In genomic region chr13:51198186-51198585, GRCm38 (mm10) we compare ENCODE assay signal across 7 mouse cellular contexts. TPM values are rescaled to one million over a fixed set of nuclear protein-coding genes. Genes with fewer than 3 reads are reported as not detected.
DNase-seq lines count a peak whose midpoint lies in the region.

No protein-coding gene starts in this region.

- peak; percentile 34 for DNase-seq in left cerebral cortex, adult 11 months (ENCODE audit: low spot score)
- no peak for DNase-seq in left cerebral cortex, postnatal 4 days
- peak; percentile 27 to 37 for DNase-seq in gastrocnemius, adult 8-10 months (ENCODE audit: low spot score in 2 of 2)
- DNase-seq in kidney, postnatal 10 days: peak; percentile 71
- DNase-seq in skeletal muscle tissue, adult 2 months (ENCODE audit: low read depth, low spot score): peak; percentile 79
- DNase-seq in thymus, adult 18-20 months: no peak
- no peak for DNase-seq in cerebellum, postnatal 25 days

- intact Hi-C loops in left cerebral cortex, postnatal 4 days (cut with DNase I): loop anchor here (10.0 kb wide), 1 partner anchor 243 kb away; no protein-coding TSS in a partner anchor

RNA-seq across cellular contexts. Expression of gene Nxnl2, which starts 27.4 kb away (rescaled TPM):
- total RNA-seq in left cerebral cortex, postnatal 4 days (2021): 1 to 10 TPM; 1.8 to 4.5 TPM
- total RNA-seq in gastrocnemius, adult 8-10 months (2022): not detected

Comparison
In these comparisons a context has a peak if more than half of its experiments do, and no peak if none do; other contexts are left out.
1. DNase-seq: peak in left cerebral cortex, adult 11 months (single experiment), gastrocnemius, adult 8-10 months (2 of 2), kidney, postnatal 10 days (single experiment) and skeletal muscle tissue, adult 2 months (single experiment); none in left cerebral cortex, postnatal 4 days (single experiment), thymus, adult 18-20 months (0 of 2) and cerebellum, postnatal 25 days (0 of 2).